In genomic region chr8:71961796-71962195, GRCm38 (mm10) we compare ENCODE assay signal across 28 mouse cellular contexts. TPM values are rescaled to one million over a fixed set of nuclear protein-coding genes. Genes with fewer than 3 reads are reported as not detected.
"Had no signal": no experiment of that assay in that cellular context is flagged by ENCODE, and none has a peak within 500 bp of the region (broad histone marks: within the 10 kb centered on the region; RNA-seq: fewer than 3 reads in every experiment).

No protein-coding gene starts in this region.

- ATAC-seq: forebrain, postnatal 0 days; hindbrain, postnatal 0 days; intestine, embryonic 16.5 days; liver, embryonic 12.5 days had no signal

- H3K4me3 ChIP-seq: heart, embryonic 12.5 days; hindbrain, embryonic 13.5 days; hindbrain, embryonic 15.5 days; kidney, embryonic 15.5 days; left cerebral cortex, adult 2 months; limb, embryonic 13.5 days; limb, embryonic 15.5 days; liver, embryonic 12.5 days had no signal

- H3K27ac ChIP-seq: hindbrain, embryonic 13.5 days; hindbrain, embryonic 15.5 days; hindbrain, postnatal 0 days; kidney, embryonic 15.5 days; kidney, postnatal 0 days; left cerebral cortex, adult 2 months; limb, embryonic 13.5 days; limb, embryonic 15.5 days; liver, embryonic 12.5 days had no signal

- DNase-seq: forebrain, postnatal 0 days; gastrocnemius, postnatal 14 days; gastrocnemius, postnatal 36 days; heart, adult 18-20 months; heart, postnatal 10 days; heart, postnatal 36 days; kidney, adult 11 months; kidney, adult 2 months; kidney, adult 9 months; kidney, postnatal 14 days; kidney, postnatal 36 days; layer of hippocampus, adult 9-11 months had no signal

- H3K4me1 ChIP-seq: heart, embryonic 12.5 days; hindbrain, embryonic 13.5 days; hindbrain, embryonic 15.5 days; kidney, embryonic 15.5 days; limb, embryonic 13.5 days; limb, embryonic 15.5 days; liver, embryonic 12.5 days had no signal

- H3K27me3 ChIP-seq: heart, embryonic 12.5 days; hindbrain, embryonic 13.5 days; hindbrain, embryonic 15.5 days; kidney, embryonic 15.5 days; limb, embryonic 13.5 days; limb, embryonic 15.5 days; liver, embryonic 12.5 days had no signal

- H3K9ac ChIP-seq: forebrain, postnatal 0 days; heart, embryonic 12.5 days; hindbrain, embryonic 13.5 days; hindbrain, embryonic 15.5 days; kidney, embryonic 15.5 days; limb, embryonic 13.5 days; limb, embryonic 15.5 days; liver, embryonic 12.5 days had no signal

- H3K4me2 ChIP-seq: heart, embryonic 12.5 days; hindbrain, embryonic 13.5 days; hindbrain, embryonic 15.5 days; kidney, embryonic 15.5 days; limb, embryonic 13.5 days; limb, embryonic 15.5 days; liver, embryonic 12.5 days had no signal

- H3K9me3 ChIP-seq: hindbrain, embryonic 15.5 days; limb, embryonic 15.5 days; liver, embryonic 12.5 days had no signal

RNA-seq across cellular contexts. Expression of gene Cyp4f18, which starts 47.6 kb away (rescaled TPM):
- total RNA-seq: forebrain, postnatal 0 days; hindbrain, postnatal 0 days; layer of hippocampus, adult 18-20 months; layer of hippocampus, adult 8-10 months; layer of hippocampus, postnatal 14 days; left cerebral cortex, adult 2 months; left cerebral cortex, postnatal 14 days; left cerebral cortex, postnatal 36 days had no signal
